Mouse (Mus musculus) fibroblast of lung, adult 2 months (primary cell): ENCODE data around the gene Evc.

ENCODE experiments used
- DNase-seq: peaks from one replicate; pipeline ENCODE4 v3.0.0-alpha.2; 2011; ENCODE audit warnings: low read depth

Gene Evc

GRCm38 (mm10) chr5:37336485-37337105 lies at the start of gene Evc:
Evc (minus strand) TSS chr5:37336894.
- DNase-seq = no peak

GRCm38 (mm10) chr5:37383570-37383969 lies 46.9 kb upstream of the Evc start:
- no peak for DNase-seq

GRCm38 (mm10) chr5:37380641-37381040 lies 43.9 kb upstream of the Evc start:
- peak; percentile 56 for DNase-seq

GRCm38 (mm10) chr5:37377376-37377775 lies 40.7 kb upstream of the Evc start:
- DNase-seq = no peak

- DNase-seq = no peak
These were observed 32.1 kb upstream of the Evc start for GRCm38 (mm10) chr5:37368796-37369195.

GRCm38 (mm10) chr5:37365751-37366150 lies 29.1 kb upstream of the Evc start:
- DNase-seq = peak; percentile 71

- DNase-seq = no peak
These were observed 26.6 kb upstream of the Evc start for GRCm38 (mm10) chr5:37363284-37363683.

- no peak for DNase-seq
These were observed 25.9 kb upstream of the Evc start for GRCm38 (mm10) chr5:37362618-37363017.

GRCm38 (mm10) chr5:37356027-37356426 lies 19.3 kb upstream of the Evc start:
- no peak for DNase-seq

- no peak for DNase-seq
These were observed 17.7 kb upstream of the Evc start for GRCm38 (mm10) chr5:37354385-37354784.

GRCm38 (mm10) chr5:37351791-37352190 lies 15.1 kb upstream of the Evc start:
- no peak for DNase-seq

- no peak for DNase-seq
These were observed 7.3 kb upstream of the Evc start for GRCm38 (mm10) chr5:37343962-37344361.

- DNase-seq = peak; percentile 46
These were observed 1.6 kb upstream of the Evc start, which contains the start of gene Evc2 for GRCm38 (mm10) chr5:37338288-37338687. Evc2 (plus strand) TSS chr5:37338499.

GRCm38 (mm10) chr5:37337696-37338095 lies 1.0 kb upstream of the Evc start:
- no peak for DNase-seq

- DNase-seq = no peak
These were observed 1.6 kb downstream of the Evc start for GRCm38 (mm10) chr5:37335061-37335460.

GRCm38 (mm10) chr5:37332066-37332465 lies 4.6 kb downstream of the Evc start:
- DNase-seq = no peak

- DNase-seq = no peak
These were observed 5.6 kb downstream of the Evc start for GRCm38 (mm10) chr5:37331133-37331505.

- no peak for DNase-seq
These were observed 6.1 kb downstream of the Evc start for GRCm38 (mm10) chr5:37330449-37331132.

- DNase-seq = no peak
These were observed 10.0 kb downstream of the Evc start for GRCm38 (mm10) chr5:37326675-37327074.

GRCm38 (mm10) chr5:37320761-37321160 lies 15.9 kb downstream of the Evc start:
- no peak for DNase-seq

- DNase-seq = no peak
These were observed 16.5 kb downstream of the Evc start for GRCm38 (mm10) chr5:37320174-37320573.

- DNase-seq = no peak
These were observed 18.0 kb downstream of the Evc start for GRCm38 (mm10) chr5:37318715-37319114.

GRCm38 (mm10) chr5:37312980-37313722 lies 23.5 kb downstream of the Evc start:
- no peak for DNase-seq
